Mouse (Mus musculus): ENCODE data around the gene Kif1b. TPM values are rescaled to one million over a fixed set of nuclear protein-coding genes. Genes with fewer than 3 reads are reported as not detected.

Gene Kif1b
- polyA plus RNA-seq, 1 experiment, result 10.1 TPM

DNA sequence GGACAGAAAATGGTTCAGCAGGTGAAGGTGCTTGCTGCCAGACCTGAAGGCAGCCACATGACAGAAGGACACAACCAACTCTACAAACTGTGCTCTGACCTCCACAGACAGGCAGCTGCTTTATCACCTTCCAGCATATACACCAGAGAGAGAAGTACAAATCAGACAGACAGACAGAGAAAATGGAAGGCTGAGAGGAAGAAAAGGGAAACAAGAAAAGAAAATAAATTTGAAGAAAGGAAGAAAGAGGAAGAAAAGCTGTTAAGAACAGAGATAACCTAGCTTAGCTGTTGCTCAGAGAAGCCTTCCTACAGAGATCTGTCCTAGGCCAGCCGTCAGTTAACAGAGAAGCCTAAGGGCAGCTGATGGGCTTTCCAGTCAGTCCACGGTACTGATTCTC lies 148.3 kb downstream of the Kif1b start:
- no peak for TF ChIP-seq MYOD1 (IDR thresholded peaks at IDR 0.05; ENCODE audit: control insufficient read depth, insufficient read length, low read depth)
- no peak for TF ChIP-seq USF1 (IDR thresholded peaks at IDR 0.05; ENCODE audit: low read depth)
- no peak for TF ChIP-seq MYOG (IDR thresholded peaks at IDR 0.05; ENCODE audit: control insufficient read depth, extremely low read depth, insufficient read length)
- no peak for TF ChIP-seq MAX (IDR thresholded peaks at IDR 0.05)
- TF ChIP-seq FOSL1 (IDR thresholded peaks at IDR 0.05; ENCODE audit: insufficient read depth, low read length, poor library complexity, severe bottlenecking), result no peak
- TF ChIP-seq CEBPB (IDR thresholded peaks at IDR 0.05; ENCODE audit: low read depth), result no peak
- no peak for TF ChIP-seq CTCF (IDR thresholded peaks at IDR 0.05; ENCODE audit: control insufficient read depth, insufficient read depth, insufficient read length)
- Histone ChIP-seq H3K27me3 (ENCODE audit: control insufficient read depth, insufficient read depth, insufficient read length) (no peaks in the 10 kb centered on the region), H3K36me3 (ENCODE audit: control insufficient read depth, insufficient read depth) (peaks cover 99% of the 10 kb centered on the region), H3ac (ENCODE audit: control insufficient read depth, insufficient read length, low read depth) (no peak overlapping the region), H3K79me3 (ENCODE audit: low read depth) (peaks cover 40% of the 10 kb centered on the region), H3K4me3 (ENCODE audit: insufficient read depth, poor library complexity, severe bottlenecking) (no peak overlapping the region), H3K79me2 (ENCODE audit: control insufficient read depth, insufficient read depth) (peaks cover 44% of the 10 kb centered on the region)

DNA sequence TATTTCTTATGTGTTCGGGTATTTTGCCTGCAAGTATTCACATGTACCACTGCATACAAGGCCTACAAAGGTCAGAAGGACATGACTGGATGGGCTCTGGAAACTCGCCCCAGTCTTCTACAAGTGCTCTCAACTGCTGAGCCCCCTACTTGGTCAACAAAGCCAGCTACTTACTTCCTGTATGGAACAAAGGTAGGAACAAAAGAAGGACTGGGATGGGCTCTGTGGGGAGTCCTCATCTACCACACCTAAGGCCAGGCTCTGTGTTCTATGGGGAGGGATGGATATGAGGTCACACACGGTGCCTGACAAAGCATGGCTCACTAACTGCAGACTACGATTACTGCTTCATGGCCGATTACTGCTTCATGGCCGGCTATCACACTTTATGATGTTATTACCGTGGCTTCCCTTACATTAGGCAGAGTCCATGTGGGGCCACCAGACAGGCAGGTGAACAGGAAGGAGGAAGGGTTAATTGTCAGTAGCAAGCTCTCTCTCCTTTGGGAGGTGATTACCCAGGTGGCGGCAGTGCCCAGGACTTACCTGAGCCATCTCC lies 150.0 kb downstream of the Kif1b start:
- TF ChIP-seq MAX (IDR thresholded peaks at IDR 0.05) (no peak), MYOD1 (IDR thresholded peaks at IDR 0.05; ENCODE audit: control insufficient read depth, insufficient read length, low read depth) (no peak), FOSL1 (IDR thresholded peaks at IDR 0.05; ENCODE audit: insufficient read depth, low read length, poor library complexity, severe bottlenecking) (no peak), USF1 (IDR thresholded peaks at IDR 0.05; ENCODE audit: low read depth) (no peak), CEBPB (IDR thresholded peaks at IDR 0.05; ENCODE audit: low read depth) (no peak), CTCF (IDR thresholded peaks at IDR 0.05; ENCODE audit: control insufficient read depth, insufficient read depth, insufficient read length) (no peak), MYOG (IDR thresholded peaks at IDR 0.05; ENCODE audit: control insufficient read depth, extremely low read depth, insufficient read length) (no peak)
- H3ac ChIP-seq (ENCODE audit: control insufficient read depth, insufficient read length, low read depth), result no peak overlapping the region
- H3K36me3 ChIP-seq (ENCODE audit: control insufficient read depth, insufficient read depth), result peaks cover 99% of the 10 kb centered on the region
- H3K27me3 ChIP-seq (ENCODE audit: control insufficient read depth, insufficient read depth, insufficient read length), result no peaks in the 10 kb centered on the region
- H3K4me3 ChIP-seq (ENCODE audit: insufficient read depth, poor library complexity, severe bottlenecking), result no peak overlapping the region
- peaks cover 27% of the 10 kb centered on the region for H3K79me2 ChIP-seq (ENCODE audit: control insufficient read depth, insufficient read depth)
- peaks cover 23% of the 10 kb centered on the region for H3K79me3 ChIP-seq (ENCODE audit: low read depth)

DNA sequence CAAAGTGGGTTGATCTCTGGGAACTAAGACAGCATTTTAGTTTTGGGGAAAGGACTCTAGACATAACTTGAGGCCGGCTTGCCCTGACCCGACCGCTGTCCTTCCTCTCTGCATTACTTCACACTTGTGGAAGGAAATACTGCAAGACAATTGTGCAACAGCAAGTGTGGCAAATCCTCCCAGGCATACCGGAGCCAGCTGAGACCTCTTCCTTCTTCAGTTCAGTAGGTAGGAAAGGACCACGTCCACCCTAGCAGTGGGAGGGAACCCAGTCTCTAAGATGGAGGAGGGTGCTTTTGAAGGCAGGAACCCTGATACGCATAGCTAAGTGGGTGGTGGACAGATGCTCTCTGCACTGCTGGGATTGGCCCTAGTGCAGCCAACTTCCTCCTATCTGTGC lies 151.8 kb downstream of the Kif1b start:
- Histone ChIP-seq H3K36me3 (ENCODE audit: control insufficient read depth, insufficient read depth) (peaks cover 97% of the 10 kb centered on the region), H3K79me2 (ENCODE audit: control insufficient read depth, insufficient read depth) (peaks cover 12% of the 10 kb centered on the region), H3K27me3 (ENCODE audit: control insufficient read depth, insufficient read depth, insufficient read length) (no peaks in the 10 kb centered on the region), H3K4me3 (ENCODE audit: insufficient read depth, poor library complexity, severe bottlenecking) (no peak overlapping the region), H3K79me3 (ENCODE audit: low read depth) (peaks cover 12% of the 10 kb centered on the region), H3ac (ENCODE audit: control insufficient read depth, insufficient read length, low read depth) (no peak overlapping the region)
- TF ChIP-seq CTCF (IDR thresholded peaks at IDR 0.05; ENCODE audit: control insufficient read depth, insufficient read depth, insufficient read length) (no peak), CEBPB (IDR thresholded peaks at IDR 0.05; ENCODE audit: low read depth) (no peak), FOSL1 (IDR thresholded peaks at IDR 0.05; ENCODE audit: insufficient read depth, low read length, poor library complexity, severe bottlenecking) (no peak)

DNA sequence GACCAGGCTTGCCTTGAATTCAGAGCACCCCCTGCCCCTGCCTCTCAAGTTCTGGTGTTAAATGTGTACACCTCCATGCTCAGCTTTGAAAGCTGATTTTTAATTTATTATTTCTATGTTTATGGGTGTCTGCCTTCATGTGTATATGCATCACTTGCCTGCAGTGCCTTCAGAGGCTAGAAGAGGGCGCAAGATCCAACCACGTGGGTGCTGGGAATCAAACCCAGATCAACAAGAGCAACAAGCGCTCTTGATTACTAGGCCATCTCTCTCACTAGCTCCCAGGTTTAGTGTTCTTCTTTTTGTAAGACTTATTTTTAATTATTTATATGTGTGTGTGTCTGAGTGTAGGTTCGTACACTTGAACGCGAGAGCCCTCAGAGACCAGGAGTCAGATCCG lies 152.6 kb downstream of the Kif1b start:
- Histone ChIP-seq H3ac (ENCODE audit: control insufficient read depth, insufficient read length, low read depth) (no peak overlapping the region), H3K36me3 (ENCODE audit: control insufficient read depth, insufficient read depth) (peaks cover 97% of the 10 kb centered on the region), H3K79me3 (ENCODE audit: low read depth) (peaks cover 8% of the 10 kb centered on the region), H3K27me3 (ENCODE audit: control insufficient read depth, insufficient read depth, insufficient read length) (no peaks in the 10 kb centered on the region), H3K79me2 (ENCODE audit: control insufficient read depth, insufficient read depth) (peaks cover 12% of the 10 kb centered on the region), H3K4me3 (ENCODE audit: insufficient read depth, poor library complexity, severe bottlenecking) (no peak overlapping the region)
- no peak for TF ChIP-seq FOSL1 (IDR thresholded peaks at IDR 0.05; ENCODE audit: insufficient read depth, low read length, poor library complexity, severe bottlenecking)
- TF ChIP-seq USF1 (IDR thresholded peaks at IDR 0.05; ENCODE audit: low read depth), result no peak
- no peak for TF ChIP-seq CEBPB (IDR thresholded peaks at IDR 0.05; ENCODE audit: low read depth)

DNA sequence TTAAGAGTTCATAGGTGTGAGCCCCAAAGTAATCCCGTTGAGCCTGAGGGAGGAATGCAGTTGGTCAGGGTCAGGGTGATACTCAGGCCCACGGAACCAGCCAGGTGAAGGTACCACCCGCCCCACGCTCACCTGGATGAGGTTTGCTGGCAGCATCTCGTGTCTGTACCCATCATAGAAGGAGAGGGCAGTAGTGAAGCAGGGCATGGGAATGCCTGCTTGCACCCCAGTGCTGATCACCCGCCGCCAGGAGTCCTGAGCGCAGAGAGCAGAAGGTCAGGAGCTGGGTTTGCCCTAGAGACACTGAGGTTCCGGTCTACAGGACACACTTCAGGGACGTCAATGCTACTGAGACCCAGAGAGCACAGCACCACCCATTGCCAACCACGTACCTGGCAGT lies 156.8 kb downstream of the Kif1b start:
- no peaks in the 10 kb centered on the region for H3K27me3 ChIP-seq (ENCODE audit: control insufficient read depth, insufficient read depth, insufficient read length)
- H3ac ChIP-seq (ENCODE audit: control insufficient read depth, insufficient read length, low read depth), result no peak overlapping the region
- no peaks in the 10 kb centered on the region for H3K79me3 ChIP-seq (ENCODE audit: low read depth)
- no peaks in the 10 kb centered on the region for H3K79me2 ChIP-seq (ENCODE audit: control insufficient read depth, insufficient read depth)
- TF ChIP-seq CEBPB (IDR thresholded peaks at IDR 0.05; ENCODE audit: low read depth) (no peak), FOSL1 (IDR thresholded peaks at IDR 0.05; ENCODE audit: insufficient read depth, low read length, poor library complexity, severe bottlenecking) (no peak), MAX (IDR thresholded peaks at IDR 0.05) (no peak), USF1 (IDR thresholded peaks at IDR 0.05; ENCODE audit: low read depth) (no peak), MYOG (IDR thresholded peaks at IDR 0.05; ENCODE audit: control insufficient read depth, extremely low read depth, insufficient read length) (no peak), MYOD1 (IDR thresholded peaks at IDR 0.05; ENCODE audit: control insufficient read depth, insufficient read length, low read depth) (no peak), CTCF (IDR thresholded peaks at IDR 0.05; ENCODE audit: control insufficient read depth, insufficient read depth, insufficient read length) (no peak)
- H3K36me3 ChIP-seq (ENCODE audit: control insufficient read depth, insufficient read depth), result peaks cover 64% of the 10 kb centered on the region
- no peak overlapping the region for H3K4me3 ChIP-seq (ENCODE audit: insufficient read depth, poor library complexity, severe bottlenecking)

DNA sequence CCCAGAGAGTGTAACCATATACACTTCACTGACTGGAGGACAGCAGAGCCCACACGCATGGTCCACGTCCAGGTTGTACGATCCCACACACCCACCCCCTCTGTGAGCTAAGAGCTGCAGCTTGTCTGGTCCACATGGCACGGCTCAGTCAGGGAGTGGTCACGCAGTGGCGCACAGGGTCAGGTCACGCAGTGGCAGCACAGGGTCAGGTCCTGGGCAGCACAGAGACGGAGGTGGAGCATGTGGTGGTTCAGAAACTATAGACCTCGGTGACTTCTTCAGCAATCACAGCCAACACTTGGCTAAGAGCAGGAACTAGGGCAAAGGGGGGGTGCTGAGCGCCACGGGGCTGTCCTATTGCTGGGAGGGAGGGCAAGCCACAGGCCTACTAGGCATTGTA lies 157.2 kb downstream of the Kif1b start:
- Histone ChIP-seq H3K27me3 (ENCODE audit: control insufficient read depth, insufficient read depth, insufficient read length) (no peaks in the 10 kb centered on the region), H3K79me2 (ENCODE audit: control insufficient read depth, insufficient read depth) (no peaks in the 10 kb centered on the region), H3K79me3 (ENCODE audit: low read depth) (no peaks in the 10 kb centered on the region), H3K36me3 (ENCODE audit: control insufficient read depth, insufficient read depth) (peaks cover 59% of the 10 kb centered on the region), H3ac (ENCODE audit: control insufficient read depth, insufficient read length, low read depth) (no peak overlapping the region), H3K4me3 (ENCODE audit: insufficient read depth, poor library complexity, severe bottlenecking) (no peak overlapping the region)
- TF ChIP-seq MAX (IDR thresholded peaks at IDR 0.05), result no peak
- no peak for TF ChIP-seq CEBPB (IDR thresholded peaks at IDR 0.05; ENCODE audit: low read depth)
- TF ChIP-seq MYOD1 (IDR thresholded peaks at IDR 0.05; ENCODE audit: control insufficient read depth, insufficient read length, low read depth), result no peak
- TF ChIP-seq CTCF (IDR thresholded peaks at IDR 0.05; ENCODE audit: control insufficient read depth, insufficient read depth, insufficient read length), result no peak

Measured in C2C12 (cell line).